Mouse (Mus musculus): ENCODE measurements at regions not wholly inside any gene's neighbourhood (a gene's known extent, or its start where the extent isn't known, plus 50 kb on each side); places are given as distances from the start of the nearest gene placed in this dataset.

DNA sequence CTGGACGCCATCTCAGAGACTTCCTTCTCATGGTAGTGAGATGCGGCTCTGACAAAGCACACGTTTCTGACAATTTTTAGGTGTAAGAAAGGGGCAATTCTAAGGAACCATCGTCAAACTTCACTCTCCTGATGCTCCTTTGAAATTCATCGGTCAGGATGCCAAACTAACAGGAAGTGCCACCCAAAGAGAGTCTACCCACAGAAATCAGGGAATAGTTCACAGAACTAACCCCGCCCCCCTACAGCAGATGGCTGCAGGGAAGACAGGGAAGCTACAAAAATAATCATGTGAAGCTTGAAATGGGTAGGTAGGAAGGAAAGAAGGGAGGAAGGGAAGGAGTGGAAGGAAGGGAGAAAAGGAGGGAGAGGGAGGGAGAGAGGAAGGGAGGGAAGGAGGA, 240.1 kb upstream of the Eif4g2 start:
- no peak for DNase-seq (ENCODE audit: low spot score)

DNA sequence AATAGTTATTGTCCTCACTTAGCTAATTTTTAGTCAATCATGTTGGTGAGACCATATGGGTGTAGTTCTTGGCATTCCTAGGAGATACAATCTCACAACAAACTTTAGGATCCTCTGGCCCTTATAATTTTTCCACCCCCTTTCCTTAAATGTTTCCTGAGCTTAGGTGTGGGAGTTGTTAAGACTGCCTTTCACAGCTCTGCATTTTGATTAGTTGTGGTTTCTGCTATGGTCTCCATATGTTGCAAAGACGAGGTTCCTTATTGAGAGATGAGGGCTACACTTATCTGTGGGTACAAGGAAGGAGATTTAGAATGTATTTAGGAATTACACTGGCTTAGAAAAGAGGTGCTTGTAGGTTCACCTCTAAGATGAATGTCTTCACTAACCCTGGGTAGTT, 237.1 kb upstream of the Eif4g2 start:
- DNase-seq (ENCODE audit: low spot score) = no peak

DNA sequence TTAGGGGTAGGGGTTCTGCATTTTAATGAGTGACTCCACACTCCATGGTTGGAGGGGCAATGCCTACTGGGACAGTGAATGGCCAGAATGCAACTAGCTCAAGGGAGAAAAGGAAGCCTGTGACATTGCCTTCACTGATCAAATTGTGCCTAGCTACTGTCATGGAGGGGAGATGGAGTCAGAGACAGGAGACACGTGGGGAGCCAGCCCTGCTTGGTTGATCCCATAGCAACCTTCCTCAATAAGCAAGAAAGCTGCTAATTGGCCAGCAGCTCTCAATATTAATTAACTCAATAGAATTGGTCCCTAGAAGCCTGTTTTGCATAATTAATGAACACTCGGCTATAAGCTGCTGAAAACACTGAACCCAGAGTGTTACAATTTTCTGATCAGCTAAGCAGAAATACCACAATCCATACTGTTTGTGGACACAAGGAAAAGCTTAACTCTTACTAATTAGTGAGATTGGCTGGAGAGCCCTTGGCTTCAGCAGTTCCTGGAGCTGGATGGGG, 233.7 kb upstream of the Eif4g2 start:
- DNase-seq (ENCODE audit: low spot score) = no peak

DNA sequence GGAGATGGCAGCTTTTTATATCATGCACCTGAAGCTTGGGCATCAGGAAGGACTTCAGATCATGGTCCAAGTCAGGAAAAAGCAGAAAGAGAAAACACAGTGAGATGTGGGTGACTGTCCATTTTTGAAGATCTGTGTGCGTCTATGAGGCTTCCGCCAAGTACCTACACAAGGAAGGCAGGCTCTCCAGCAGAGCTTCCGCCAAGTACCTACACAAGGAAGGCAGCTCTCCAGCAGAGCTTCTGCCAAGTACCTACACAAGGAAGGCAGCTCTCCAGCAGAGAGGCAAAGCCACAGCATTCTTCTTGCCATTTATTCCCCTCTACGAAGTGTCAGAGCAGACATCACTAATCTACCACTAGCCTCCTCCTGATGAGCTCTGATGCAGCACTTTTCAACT, 231.1 kb upstream of the Eif4g2 start:
- no peak for DNase-seq (ENCODE audit: low spot score)

DNA sequence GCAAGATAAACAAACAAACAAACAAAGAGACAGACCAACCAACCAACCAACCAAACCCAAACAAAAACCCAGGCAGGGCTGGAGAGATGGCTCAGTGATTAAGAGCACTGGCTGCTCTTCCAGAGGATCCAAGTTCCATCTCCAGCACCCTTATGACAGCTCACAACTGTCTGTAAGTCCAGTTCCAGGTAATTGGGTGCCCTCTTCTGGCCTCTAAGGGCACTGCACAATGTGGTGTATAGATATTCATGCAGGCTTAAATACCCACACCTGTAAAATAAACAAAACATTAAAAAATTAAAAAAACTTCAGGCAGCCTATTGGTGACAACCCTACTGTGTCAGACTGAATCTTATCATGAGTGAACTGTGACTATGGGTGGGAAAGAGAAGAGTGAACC, 222.4 kb upstream of the Eif4g2 start:
- DNase-seq (ENCODE audit: low spot score) = no peak

DNA sequence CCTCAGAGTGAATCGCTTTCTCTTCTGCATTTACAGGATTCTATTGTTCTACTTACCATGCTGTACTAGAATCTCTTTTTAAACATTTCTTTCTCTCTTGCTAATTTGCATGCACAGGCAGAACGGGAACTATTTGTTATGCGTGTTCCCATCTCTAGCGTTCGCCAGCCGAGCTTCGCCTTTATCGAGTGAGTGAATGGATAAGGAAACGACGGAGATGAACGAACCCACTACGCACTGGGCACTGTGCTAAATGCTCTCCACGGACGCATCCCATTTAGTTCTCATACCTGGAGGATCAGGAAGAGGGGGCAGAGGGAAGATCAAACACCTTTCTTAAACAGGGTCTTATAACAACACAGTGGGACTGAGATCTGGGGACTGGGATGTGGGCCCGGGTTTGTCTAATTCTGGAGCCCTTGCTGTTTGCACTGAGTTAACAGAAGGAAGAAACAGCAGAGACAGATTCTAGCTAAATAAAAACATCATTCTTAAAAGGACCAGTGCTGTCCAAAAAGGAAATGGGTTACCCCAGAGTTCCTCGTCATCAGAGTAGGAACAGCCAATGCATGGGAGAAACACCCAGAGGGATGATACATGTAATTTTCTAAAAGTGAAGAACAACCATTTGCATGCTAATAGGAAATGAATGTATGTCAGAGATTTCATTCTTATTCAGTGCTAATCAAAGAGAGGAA, 219.1 kb upstream of the Eif4g2 start:
- DNase-seq (ENCODE audit: low spot score) = peak; percentile 18

DNA sequence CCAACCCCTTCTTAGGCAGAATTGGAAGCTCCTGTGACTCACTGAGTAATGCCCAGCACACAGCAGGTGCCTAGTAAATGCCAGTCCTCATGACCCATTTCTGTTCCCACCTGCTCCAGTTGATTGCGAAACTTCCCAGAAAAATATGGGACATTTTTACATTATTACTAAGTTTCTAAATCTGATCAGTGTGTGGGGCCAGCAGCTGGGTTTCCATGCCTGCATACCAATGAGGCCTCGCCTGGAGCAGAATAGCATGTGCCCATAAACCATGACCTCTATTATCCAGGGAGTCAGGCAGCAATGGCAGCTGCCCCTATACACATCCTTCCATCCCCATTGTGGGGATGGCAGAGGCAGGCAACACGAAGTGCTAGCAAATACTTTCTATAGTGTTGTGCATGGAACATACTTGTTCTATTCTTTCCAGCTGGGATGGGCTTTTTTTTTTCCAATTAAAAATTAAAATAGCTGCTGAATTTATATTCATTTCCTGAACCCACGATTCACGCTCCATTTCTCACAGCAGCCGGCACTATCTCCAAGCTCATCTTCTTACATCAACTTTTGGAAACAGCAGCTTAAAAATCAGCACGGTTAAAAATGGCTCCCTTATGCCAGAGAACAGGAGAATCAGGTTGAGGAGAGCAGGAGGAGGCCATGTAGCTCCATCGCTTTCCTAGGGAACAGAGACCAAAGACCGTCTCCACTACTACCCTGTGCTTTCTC, 214.5 kb upstream of the Eif4g2 start:
- DNase-seq (ENCODE audit: low spot score) = peak; percentile 44

DNA sequence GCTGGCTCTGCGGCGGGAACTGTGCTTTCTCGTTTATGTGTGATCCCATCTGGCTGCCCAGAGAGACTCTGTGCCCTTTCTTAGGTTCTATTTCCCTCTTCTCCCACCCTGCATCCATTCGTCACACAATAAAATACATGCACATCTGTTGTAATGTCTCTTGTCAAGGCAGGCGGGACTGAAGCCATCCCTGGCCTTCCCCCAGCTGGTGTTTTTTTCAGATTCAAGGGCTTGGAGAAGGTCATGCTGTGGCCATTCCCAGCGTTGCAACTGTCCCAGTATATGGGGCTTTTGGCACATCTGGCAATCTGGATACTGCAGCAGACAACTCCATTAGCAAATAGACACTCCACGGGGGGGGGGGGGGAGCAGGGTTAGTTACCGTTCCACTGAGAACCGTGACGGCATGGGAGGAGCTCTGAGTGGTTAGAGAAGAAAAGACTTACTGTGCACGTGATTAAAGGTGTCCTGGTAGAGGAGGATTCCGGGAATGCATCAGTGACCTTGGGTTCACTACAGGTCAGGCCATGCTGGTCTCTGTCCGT, 200.7 kb upstream of the Eif4g2 start:
- no peak for DNase-seq (ENCODE audit: low spot score)

DNA sequence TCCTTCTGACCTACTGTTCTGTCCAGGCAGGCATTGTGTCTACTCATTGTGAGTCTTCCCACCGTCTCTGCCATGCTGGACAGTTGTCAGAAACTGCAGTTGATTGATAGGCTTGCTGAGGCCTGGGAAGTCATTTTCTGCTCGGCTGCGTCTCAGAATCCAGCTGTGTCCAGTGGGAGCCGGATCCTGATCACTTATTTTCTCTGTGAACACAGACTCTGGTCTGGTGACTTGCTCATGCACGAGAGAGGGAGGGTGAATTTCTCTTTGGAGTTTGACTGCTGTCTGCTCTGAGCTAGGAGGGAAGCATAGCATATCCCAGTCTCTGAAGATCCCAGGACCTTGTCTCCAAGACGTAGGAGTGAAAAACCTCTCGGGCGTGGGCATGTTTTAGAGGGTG, 199.5 kb upstream of the Eif4g2 start:
- DNase-seq (ENCODE audit: low spot score) = no peak

DNA sequence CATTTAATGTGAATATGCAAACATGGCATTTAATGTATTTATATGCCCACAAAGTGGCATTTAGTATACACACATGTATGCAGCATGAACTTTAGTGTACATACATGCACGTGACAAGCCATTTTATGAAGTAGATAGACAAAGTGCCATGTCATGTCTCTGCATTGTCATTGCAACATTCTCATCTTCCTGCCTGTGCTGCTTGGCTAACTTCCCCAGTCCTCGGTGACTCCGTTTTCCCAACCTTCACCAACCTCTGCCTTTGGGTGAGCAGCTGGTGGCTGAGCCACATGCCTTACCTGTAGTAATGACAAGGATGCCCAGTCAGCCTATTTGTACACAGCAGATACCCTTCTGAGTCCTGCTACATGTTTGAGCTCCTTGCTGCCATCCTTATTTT, 194.9 kb upstream of the Eif4g2 start:
- no peak for DNase-seq (ENCODE audit: low spot score)

DNA sequence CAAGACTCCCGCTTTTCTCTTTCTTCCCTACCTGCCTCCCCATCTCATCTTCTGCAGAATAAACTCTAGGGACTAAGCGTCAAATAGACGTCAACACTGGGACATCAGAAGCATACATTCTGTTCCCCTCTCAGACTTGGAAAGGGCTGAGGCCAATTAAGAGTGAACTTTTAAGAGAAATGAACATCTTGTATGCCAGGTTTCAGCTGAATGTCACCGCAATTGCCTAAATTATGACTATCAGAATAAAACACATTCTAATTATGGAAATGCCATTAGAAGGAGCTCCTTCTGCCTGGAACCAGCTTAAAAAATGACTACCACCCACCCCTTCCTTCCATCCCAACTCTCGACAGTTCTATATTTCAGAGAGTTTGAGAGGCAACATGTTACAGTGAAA, 191.0 kb upstream of the Eif4g2 start:
- peak; percentile 43 for DNase-seq (ENCODE audit: low spot score)

DNA sequence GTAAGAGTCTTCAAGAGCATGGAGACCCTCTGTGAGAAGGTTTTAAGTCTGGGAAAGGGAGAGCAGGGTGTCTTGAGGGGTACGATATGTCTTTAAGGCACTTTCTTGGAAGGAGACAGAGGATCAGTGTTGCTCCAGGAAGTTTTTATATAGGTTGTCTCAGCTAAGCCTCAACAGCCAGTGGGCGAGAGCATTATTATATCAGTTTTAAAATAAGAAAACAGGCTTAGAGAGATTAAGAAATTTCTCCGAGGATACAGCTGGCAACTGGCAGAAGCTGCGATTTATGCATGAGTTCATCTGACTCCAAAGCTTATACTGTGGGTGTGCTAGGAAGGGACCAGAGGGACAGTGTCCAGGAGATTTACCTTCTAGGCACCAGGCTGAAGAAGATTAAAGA, 188.0 kb upstream of the Eif4g2 start:
- DNase-seq (ENCODE audit: low spot score) = no peak

DNA sequence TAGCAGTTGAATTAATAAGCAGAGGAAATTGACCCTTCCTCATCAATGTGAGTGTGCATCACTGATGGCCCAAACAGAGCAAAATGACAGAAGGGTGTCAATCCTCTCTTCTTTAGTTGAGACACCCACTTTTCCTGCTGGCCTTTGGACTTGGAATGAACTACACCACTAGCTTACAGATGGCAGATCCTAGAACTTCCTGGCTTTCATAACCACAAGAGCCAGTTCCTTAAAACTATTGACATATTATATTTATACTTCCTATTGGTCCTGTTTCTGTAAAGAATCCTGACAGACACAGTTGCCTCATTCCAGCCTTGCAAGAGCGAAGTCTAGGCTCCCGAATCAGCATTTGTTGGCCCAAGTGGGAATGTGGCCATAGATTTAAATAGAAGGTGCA, 185.4 kb upstream of the Eif4g2 start:
- no peak for DNase-seq (ENCODE audit: low spot score)

DNA sequence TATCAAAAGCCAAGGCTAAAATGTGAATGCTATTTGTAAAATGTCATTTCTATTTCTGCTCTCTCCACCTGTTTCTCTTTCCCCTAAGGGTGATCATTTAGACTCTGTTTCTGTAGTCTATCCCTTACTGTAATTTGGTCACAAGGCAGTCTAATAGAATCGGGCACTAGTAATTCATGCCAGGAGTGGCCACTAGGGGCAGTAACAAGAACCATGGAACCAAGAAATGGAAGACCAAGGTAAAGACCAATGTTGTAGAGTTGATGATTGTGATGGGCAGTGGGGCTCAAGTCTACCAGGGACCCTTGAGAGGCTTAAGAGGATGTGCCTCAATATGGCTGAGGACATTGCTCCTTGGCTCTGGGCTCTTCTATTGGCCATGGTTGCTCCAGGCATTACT, 180.5 kb upstream of the Eif4g2 start:
- no peak for DNase-seq (ENCODE audit: low spot score)

DNA sequence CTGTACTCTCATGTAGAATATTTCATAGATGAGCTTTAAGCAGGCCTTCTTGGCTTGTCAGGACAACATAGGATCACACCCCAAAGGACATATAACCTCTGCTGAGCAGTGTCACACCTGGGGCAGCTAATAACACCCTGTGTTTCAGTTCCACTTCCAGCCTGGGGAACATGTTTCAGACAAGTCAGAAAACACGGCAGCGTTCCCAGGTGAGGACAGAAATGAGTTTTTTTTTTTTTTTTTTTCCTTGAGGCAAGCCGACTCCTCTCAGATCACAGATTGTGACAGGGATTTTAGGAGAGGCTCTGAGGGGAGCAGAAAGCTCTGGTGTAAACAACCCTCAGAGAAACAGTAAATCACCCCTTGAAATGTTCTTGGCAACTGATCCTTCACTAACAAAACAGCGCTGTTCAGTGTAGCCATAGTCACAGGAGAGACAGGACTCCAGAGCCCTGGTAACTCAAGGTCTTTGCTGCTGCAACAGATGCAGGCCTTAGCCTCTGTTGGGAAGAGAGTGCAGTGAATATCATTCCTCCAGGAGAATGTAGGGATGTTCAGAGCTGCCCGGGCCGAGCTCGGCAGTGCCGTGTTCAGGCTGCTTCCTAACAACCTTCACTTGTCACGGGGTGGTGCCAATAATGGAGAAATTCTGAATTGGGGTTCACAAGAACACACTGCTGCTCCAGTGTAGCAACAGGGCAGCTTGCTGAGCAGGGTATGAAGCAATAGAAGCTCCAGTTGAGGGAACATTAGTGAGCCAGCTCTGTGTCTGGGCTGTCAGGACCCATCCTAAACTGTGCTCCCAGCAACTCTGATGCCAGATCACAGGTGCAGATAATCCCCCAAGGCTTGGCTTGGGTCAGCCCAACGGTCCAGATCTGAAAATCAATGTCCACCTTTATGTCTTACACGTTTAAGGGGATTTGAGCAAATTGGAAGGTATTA, 177.1 kb upstream of the Eif4g2 start:
- no peak for DNase-seq (ENCODE audit: low spot score)

DNA sequence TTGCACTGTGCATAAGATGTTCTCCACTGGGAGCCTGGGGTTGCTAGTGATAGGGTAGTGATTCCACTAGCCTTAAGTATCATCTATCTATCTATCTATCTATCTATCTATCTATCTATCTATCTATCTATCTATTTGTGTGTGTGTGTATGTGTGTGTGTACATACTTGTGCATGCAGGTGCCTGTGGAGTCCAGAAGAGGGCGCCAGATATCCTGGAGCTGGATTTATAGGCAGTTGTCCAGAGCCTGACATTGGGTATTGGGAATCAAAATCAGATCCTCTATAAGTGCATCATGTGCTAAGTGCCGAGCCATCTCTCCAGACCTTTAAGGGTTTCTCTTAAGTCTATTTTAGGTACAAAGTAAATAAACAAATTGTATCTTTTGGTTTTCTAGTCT, 175.0 kb upstream of the Eif4g2 start:
- no peak for DNase-seq (ENCODE audit: low spot score)

DNA sequence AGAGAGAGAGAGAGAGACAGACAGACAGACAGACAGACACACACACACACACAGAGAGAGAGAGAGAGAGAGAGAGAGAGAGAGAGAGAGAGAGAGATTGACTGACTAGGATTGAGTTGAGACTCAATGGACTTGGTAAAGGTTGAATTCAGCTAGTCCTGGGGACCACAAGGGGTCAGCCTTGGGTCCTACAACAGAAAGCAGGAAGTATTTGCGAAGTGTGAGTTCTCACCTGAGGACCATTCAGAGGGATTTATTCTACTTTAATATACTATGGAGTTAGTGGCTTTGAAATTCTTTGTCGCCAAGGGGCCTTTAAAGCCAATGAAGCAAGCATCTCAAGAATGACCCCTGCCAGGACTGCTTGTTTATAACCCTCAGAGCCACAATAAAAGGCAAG, 173.4 kb upstream of the Eif4g2 start:
- no peak for DNase-seq (ENCODE audit: low spot score)

DNA sequence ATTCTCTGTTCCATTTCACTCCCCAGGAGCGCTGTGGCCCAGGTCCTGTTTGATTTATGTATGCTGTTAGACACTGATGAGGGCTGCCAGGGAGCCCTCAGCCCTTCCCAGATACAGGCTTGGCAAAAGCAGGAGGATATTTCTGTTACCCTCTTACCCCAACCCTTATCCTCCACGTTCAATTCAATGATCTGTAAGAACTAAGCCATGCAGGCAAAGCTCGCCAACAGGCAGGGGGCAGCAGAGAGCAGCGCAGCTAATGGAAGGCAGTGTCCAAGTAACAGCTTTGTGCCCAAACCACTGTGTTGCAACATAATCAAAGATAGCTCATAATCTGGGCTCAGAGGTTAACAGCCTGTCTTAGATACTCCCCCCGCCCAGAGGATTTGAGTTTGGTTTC, 166.8 kb upstream of the Eif4g2 start:
- peak; percentile 66 for DNase-seq (ENCODE audit: low spot score)

DNA sequence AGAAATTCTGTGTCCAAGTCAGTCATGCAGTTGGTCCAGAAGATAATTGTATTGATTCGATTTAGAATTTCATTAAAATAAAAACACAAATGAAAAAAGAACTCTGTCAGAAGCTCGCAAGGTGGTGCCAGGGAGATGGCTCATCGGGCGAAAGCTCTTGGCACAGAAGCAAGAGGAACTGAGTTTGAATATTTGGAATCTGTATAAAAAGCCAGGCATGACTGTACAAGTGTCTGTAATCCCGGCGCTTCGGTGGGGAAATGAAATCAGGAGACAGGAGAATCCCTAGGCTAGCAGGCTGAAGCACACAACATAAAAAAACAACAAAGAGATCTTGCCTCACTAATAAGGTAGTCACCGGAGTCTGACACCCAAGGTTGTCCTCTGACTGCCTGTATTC, 162.7 kb upstream of the Eif4g2 start:
- DNase-seq (ENCODE audit: low spot score) = no peak

DNA sequence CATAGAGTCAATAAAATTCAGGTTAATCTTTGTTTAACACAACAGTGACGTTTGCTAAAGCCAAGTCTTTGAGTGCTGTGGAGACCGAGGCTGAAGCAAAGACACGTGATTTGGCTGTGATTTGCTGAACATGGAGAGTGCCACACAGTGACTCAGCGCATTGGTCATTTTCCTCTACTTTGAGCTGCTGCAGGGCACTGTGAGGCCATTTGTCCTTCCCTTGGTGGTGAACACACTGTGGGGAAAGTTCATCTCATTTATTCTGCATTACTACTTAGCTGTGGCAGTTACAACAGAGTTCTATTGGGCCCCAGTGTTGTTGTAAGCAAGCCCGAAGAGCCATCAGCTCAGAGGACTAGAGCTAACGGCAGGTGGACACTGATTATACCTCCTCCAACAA, 162.2 kb upstream of the Eif4g2 start:
- no peak for DNase-seq (ENCODE audit: low spot score)

DNA sequence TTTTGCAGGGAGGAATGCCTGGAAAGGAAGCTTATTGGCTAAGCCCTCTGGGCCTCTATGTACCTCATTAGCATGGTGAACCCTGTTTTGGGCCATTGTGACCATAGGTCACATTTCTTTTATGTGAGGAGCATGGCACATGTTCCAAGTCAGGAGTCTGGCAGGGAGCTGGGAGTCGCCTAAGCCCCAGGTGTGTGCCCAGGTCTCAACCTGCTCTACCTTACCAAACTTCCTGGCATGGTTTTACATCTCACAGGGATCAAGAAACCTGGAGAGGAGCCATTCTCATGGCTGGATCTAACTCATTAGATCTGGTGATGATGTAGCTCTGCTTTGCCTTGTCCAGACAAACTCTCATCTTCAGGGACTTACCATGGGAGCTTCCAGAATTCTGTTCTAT, 161.0 kb upstream of the Eif4g2 start:
- DNase-seq (ENCODE audit: low spot score) = no peak

DNA sequence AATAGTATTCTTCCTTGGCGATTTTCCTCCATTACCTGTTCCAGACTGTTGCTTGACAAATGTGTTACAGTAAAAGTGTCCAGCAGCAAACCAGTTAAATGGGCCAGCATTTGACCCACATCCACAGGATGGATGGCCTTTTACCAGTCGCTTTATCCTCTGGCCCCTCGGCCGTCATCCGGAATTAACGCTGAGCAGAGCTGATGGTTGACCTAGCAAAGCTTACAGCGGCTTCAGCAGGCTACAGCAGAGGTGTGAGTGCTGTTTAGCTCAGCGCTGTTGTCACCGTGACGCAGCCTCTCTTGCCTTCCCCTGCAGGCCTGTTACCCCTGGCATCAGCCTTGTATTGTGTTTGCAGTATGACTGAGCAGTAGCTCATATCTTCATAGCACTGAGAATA, 159.8 kb upstream of the Eif4g2 start:
- no peak for DNase-seq (ENCODE audit: low spot score)
